Mouse (Mus musculus): ENCODE data around the gene Jmjd1c.
A peak's percentile ranks its signal among the peaks of the same experiment; 100 is the strongest.

DNA sequence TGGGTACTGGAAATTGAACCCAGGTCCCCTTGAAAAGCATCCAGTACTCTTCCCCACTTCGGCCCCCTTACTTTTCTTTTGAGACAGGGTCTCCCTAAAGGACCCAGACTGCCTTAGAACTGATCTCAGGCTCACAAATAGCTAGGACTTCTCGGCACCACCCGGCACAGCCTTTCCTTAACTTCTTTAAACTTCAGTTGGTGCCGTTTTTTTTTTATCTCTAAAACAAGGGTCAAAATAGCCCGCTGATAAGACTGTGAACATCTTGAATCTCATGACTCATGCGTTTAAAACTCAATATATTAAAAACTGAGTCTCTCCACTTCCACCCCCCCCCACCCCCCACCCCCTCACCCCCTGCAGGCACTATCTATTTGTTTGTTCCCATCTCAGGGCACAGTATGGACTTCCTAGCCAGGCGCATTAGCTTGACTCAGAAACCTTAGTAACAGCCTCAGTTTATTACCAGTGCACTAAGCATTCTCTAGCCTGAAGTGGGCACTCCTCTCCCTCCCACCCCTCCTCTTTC is 200.1 kb downstream of the Jmjd1c start:
- TF ChIP-seq CTCF (IDR thresholded peaks at IDR 0.05; ENCODE audit: low read depth) (no peak), EP300 (IDR thresholded peaks at IDR 0.05; ENCODE audit: low read depth) (peak; percentile 83)

All from liver, postnatal 0 days (tissue).